Mouse (Mus musculus) adrenal gland, adult 8-10 months (tissue): Measurements from ENCODE around the gene Itgb3bp. TPM values are rescaled to one million over a fixed set of nuclear protein-coding genes. Genes with fewer than 3 reads are reported as not detected.

Experiments used
- DNase-seq: peaks from one replicate; pipeline ENCODE4 v3.0.0; 2022
- total RNA-seq, 4 experiments: library from RNA; stranded (reverse); gene quantifications; 2 replicates each; pipeline ENCODE4 v1.2.4; 2022

The Itgb3bp gene
- total RNA-seq, 4 experiments from 2014 or later: 5.5 to 8.7 (median 6.9) TPM

GRCm38 (mm10) chr4:99931807-99932206 lies 2.2 kb upstream of the Itgb3bp start:
- no peak for DNase-seq

- DNase-seq: no peak
Observed at GRCm38 (mm10) chr4:99931240-99931580, 1.6 kb upstream of the Itgb3bp start.

- DNase-seq: no peak
Observed at GRCm38 (mm10) chr4:99930518-99931239, 1.1 kb upstream of the Itgb3bp start.

GRCm38 (mm10) chr4:99929149-99929612 lies 432 bp downstream of the Itgb3bp start, which contains the start of gene Pgm1:
Gene Pgm1, plus strand, starts transcription at chr4:99929414.
- DNase-seq: peak; percentile 89

- DNase-seq: no peak
Observed at GRCm38 (mm10) chr4:99928521-99928920, 1.1 kb downstream of the Itgb3bp start.

- no peak for DNase-seq
Observed at GRCm38 (mm10) chr4:99926380-99926779, 3.2 kb downstream of the Itgb3bp start.

- no peak for DNase-seq
Observed at GRCm38 (mm10) chr4:99913894-99914451, 15.6 kb downstream of the Itgb3bp start.

GRCm38 (mm10) chr4:99882405-99882804 lies 47.2 kb downstream of the Itgb3bp start:
- no peak for DNase-seq

- no peak for DNase-seq
Observed at GRCm38 (mm10) chr4:99881882-99882281, 47.7 kb downstream of the Itgb3bp start.

- DNase-seq: peak; percentile 71
Observed at GRCm38 (mm10) chr4:99829094-99830073, 100.2 kb downstream of the Itgb3bp start, which contains the start of gene Efcab7. Gene Efcab7, plus strand, starts transcription at chr4:99829198.

GRCm38 (mm10) chr4:99828739-99829093 lies 100.9 kb downstream of the Itgb3bp start:
- no peak for DNase-seq

GRCm38 (mm10) chr4:99828337-99828736 lies 101.3 kb downstream of the Itgb3bp start:
- no peak for DNase-seq

- no peak for DNase-seq
Observed at GRCm38 (mm10) chr4:99816697-99817460, 112.7 kb downstream of the Itgb3bp start.

- DNase-seq: no peak
Observed at GRCm38 (mm10) chr4:99792365-99792764, 137.2 kb downstream of the Itgb3bp start.

GRCm38 (mm10) chr4:99773041-99773440 lies 156.6 kb downstream of the Itgb3bp start:
- DNase-seq: no peak

GRCm38 (mm10) chr4:99770555-99770954 lies 159.1 kb downstream of the Itgb3bp start:
- DNase-seq: no peak

GRCm38 (mm10) chr4:99766753-99767152 lies 162.9 kb downstream of the Itgb3bp start:
- DNase-seq: no peak

- DNase-seq: no peak
Observed at GRCm38 (mm10) chr4:99766303-99766702, 163.3 kb downstream of the Itgb3bp start.

- DNase-seq: no peak
Observed at GRCm38 (mm10) chr4:99752426-99752825, 177.2 kb downstream of the Itgb3bp start.

GRCm38 (mm10) chr4:99739836-99740235 lies 189.8 kb downstream of the Itgb3bp start:
- no peak for DNase-seq

- no peak for DNase-seq
Observed at GRCm38 (mm10) chr4:99725914-99726451, 203.6 kb downstream of the Itgb3bp start.

- no peak for DNase-seq
Observed at GRCm38 (mm10) chr4:99724331-99724730, 205.3 kb downstream of the Itgb3bp start.
